Mouse (Mus musculus): ENCODE measurements around the gene Cend1. TPM values are rescaled to one million over a fixed set of nuclear protein-coding genes. Genes with fewer than 3 reads are reported as not detected.

Gene Cend1
- 21.3 and 25.1 TPM in 2 replicates for polyA plus RNA-seq (2014; fragmentation: Nextera tagmentation; extraction: Ambion mirVana)

DNA sequence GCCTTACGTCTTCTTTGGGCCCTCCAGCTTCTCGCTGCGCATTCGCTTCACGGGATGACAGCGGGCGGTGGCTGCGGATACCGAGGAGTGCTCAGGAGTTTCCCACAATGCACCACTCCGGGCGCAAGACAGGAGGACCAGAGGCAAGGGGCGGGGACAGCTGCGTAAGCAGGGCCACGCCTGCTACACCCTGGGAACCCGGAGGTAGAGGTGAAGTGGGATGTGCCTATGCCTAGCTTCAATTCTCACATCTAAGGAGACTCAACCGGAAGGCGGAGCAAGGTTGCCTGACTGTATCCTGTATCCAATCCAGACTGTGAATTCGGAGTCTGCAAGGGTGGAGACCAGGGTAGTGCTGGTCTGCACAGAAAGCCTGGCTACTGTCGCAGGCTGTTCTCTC lies at the start of gene Cend1:
TSS of gene Cend1 (minus strand) at position 182 of the 400 bp plus-strand sequence.
- DNase-seq (ENCODE audit: low spot score) (peak; percentile 91), ATAC-seq (peak; percentile 87)
- Histone ChIP-seq H3K36me3 (ENCODE audit: control insufficient read depth, insufficient read depth, low read length) (peaks cover 48% of the 10 kb centered on the region), H3K27me3 (replicated peaks; ENCODE audit: control insufficient read depth, insufficient read depth, low read length) (no peaks in the 10 kb centered on the region), H3K4me2 (ENCODE audit: low read length) (peak within 1 kb of the TSS; percentile 85), H3K4me3 (ENCODE audit: low read depth, low read length) (peak within 1 kb of the TSS; percentile 48), H3K9ac (ENCODE audit: low read length) (peak within 1 kb of the TSS; percentile 79), H3K27ac (ENCODE audit: low read depth, low read length) (peak within 1 kb of the TSS; percentile 55; the same call in 1 of the 2 replicates), H3K9me3 (replicated peaks; ENCODE audit: control insufficient read depth, low read length) (no peaks in the 10 kb centered on the region), H3K4me1 (ENCODE audit: control insufficient read depth, insufficient read depth, low read length) (peaks cover 13% of the 10 kb centered on the region)
- WGBS, result 1% methylated on average over 19 of the region's 19 CpGs

DNA sequence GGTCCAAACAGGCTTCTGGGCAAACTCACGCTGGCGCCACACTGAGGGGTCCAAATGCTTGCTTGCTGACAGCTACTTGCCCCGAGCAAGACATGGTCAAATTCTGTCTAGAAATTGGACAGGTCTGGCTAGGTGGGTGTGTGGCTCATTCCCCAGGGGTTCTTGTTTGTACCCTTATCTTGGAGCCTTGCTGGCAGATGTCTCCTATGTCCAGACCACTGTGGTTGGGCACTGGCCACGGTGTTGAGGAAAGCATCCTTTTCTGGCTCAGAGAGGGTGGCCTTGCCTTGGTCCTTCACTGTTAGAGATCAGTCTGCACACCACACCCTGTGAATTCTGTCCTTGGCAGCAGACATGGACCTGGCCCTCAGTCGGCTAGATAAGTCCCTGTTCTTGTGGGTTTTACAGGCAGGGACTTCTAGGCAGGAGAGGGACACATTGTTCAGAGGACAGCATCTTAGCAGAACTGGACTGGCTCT lies 49.0 kb upstream of the Cend1 start:
- H3K4me1 ChIP-seq (ENCODE audit: control insufficient read depth, insufficient read depth, low read length), result peaks cover 19% of the 10 kb centered on the region
- H3K9me3 ChIP-seq (replicated peaks; ENCODE audit: control insufficient read depth, low read length), result no peaks in the 10 kb centered on the region
- no peak overlapping the region for H3K4me2 ChIP-seq (ENCODE audit: low read length)
- H3K36me3 ChIP-seq (ENCODE audit: control insufficient read depth, insufficient read depth, low read length), result no peaks in the 10 kb centered on the region
- no peaks in the 10 kb centered on the region for H3K27me3 ChIP-seq (replicated peaks; ENCODE audit: control insufficient read depth, insufficient read depth, low read length)
- DNase-seq (ENCODE audit: low spot score) (no peak), ATAC-seq (no peak)
- no peak overlapping the region for H3K27ac ChIP-seq (ENCODE audit: low read depth, low read length)
- H3K9ac ChIP-seq (ENCODE audit: low read length), result no peak overlapping the region
- H3K4me3 ChIP-seq (ENCODE audit: low read depth, low read length), result no peak overlapping the region
- WGBS, result 84% methylated on average over 5 of the region's 5 CpGs

DNA sequence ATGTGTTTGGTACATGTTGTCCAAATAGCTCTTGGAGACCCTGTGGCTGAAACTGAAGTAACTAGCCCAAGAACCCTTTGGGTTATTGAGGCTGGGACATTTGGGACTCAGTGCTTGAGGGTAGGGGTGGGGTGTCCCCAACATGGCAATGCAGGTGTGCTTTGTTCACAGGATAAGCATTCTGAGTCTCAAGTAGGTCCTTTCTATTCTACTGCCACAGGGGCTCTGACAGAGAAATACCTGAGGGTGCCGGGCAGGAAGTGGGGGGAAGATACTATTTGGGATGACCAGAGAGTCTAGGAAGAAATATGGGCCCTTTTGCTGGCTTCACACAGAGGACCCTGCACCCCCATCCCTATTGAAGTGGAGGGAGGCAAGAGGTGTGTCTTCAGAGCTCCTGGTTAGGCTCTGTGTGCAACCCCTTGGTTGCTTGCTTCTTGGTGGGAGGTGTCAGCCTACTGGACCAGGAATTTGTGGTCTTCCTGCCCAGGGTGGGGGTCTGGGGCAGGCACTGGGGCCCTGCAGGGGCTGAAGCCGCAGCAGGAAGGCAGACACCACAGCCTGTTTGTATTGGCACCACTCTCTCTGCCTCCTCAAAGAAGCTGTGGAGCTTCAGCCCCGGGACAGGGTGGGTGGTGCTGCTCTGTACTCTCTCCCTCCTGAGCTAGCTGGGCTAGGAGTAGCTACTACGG lies 48.4 kb upstream of the Cend1 start:
- Histone ChIP-seq H3K4me3 (ENCODE audit: low read depth, low read length) (no peak overlapping the region), H3K4me1 (ENCODE audit: control insufficient read depth, insufficient read depth, low read length) (peaks cover 19% of the 10 kb centered on the region), H3K9ac (ENCODE audit: low read length) (no peak overlapping the region), H3K27ac (ENCODE audit: low read depth, low read length) (no peak overlapping the region), H3K9me3 (replicated peaks; ENCODE audit: control insufficient read depth, low read length) (no peaks in the 10 kb centered on the region), H3K36me3 (ENCODE audit: control insufficient read depth, insufficient read depth, low read length) (peaks cover 3% of the 10 kb centered on the region), H3K27me3 (replicated peaks; ENCODE audit: control insufficient read depth, insufficient read depth, low read length) (no peaks in the 10 kb centered on the region), H3K4me2 (ENCODE audit: low read length) (no peak overlapping the region)
- ATAC-seq, result no peak
- WGBS, result 78% methylated on average over 4 of the region's 4 CpGs
- no peak for DNase-seq (ENCODE audit: low spot score)

DNA sequence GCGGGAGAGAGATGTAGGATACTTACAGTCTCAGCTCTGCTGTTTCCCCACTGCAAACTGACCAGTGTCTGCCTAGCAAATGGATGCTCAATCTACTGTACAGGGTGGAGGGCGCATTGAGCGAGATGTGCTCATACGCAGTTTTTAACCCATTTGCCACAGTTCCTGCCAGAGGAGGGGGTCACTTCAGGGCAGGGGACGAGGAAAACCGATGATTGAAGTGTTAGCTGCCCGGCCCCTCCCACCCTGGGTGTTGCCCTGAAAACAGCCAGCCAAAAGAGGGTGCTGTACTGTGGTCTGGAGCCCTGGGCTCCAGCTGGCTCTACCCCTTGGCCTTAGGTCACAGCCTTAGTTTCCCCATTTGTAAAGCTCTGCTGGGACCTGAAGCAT lies 47.7 kb upstream of the Cend1 start:
- H3K9ac ChIP-seq (ENCODE audit: low read length), result no peak overlapping the region
- DNase-seq (ENCODE audit: low spot score) (no peak), ATAC-seq (no peak)
- no peak overlapping the region for H3K4me3 ChIP-seq (ENCODE audit: low read depth, low read length)
- H3K4me2 ChIP-seq (ENCODE audit: low read length), result no peak overlapping the region
- H3K27ac ChIP-seq (ENCODE audit: low read depth, low read length), result 0 out of 2 replicates have a peak overlapping the region, but pooled peaks have one; percentile 14
- H3K27me3 ChIP-seq (replicated peaks; ENCODE audit: control insufficient read depth, insufficient read depth, low read length), result no peaks in the 10 kb centered on the region
- H3K9me3 ChIP-seq (replicated peaks; ENCODE audit: control insufficient read depth, low read length), result no peaks in the 10 kb centered on the region
- H3K4me1 ChIP-seq (ENCODE audit: control insufficient read depth, insufficient read depth, low read length), result peaks cover 17% of the 10 kb centered on the region
- 24% methylated on average over 7 of the region's 7 CpGs for WGBS
- peaks cover 10% of the 10 kb centered on the region for H3K36me3 ChIP-seq (ENCODE audit: control insufficient read depth, insufficient read depth, low read length)

DNA sequence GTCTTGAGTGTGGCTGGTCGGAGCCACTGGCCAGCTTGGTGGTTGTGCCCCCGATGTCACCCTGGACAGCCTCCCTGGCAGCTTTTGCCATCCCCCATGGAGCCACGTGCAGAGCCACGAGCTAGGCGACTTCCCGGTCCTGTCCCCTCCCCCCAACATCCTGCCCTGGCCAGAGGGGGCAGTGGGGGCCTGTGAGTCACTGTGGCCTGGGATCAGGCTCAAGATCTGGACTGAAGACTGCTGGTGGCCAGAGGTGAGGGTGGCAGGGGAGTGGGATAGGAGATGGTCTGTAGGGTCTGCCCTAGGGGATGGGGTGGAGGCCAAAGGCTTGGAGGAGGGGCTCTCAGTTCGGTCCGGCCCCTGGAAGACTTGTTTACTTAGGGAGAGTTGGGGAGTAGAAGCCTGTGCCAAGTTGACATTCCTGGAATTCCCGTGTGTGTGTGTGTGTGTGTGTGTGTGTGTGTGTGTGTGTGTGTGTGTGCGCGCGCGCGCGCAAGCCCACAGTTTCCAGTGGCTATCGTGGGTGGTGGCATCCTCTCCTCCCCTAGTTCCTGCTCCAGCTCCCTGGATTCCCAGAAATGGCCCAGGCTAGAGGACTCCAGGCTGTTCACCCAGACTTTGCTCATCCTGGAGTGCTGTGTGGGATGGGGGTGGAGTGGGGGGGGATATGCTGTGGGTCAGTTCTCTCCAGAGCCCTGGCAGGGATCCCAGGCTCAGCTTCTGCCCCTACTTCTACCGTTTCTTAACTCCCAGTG lies 47.1 kb upstream of the Cend1 start:
- Histone ChIP-seq H3K9ac (ENCODE audit: low read length) (no peak overlapping the region), H3K4me1 (ENCODE audit: control insufficient read depth, insufficient read depth, low read length) (peaks cover 14% of the 10 kb centered on the region), H3K4me3 (ENCODE audit: low read depth, low read length) (peak overlapping the region; percentile 67; the same call in 1 of the 2 replicates), H3K36me3 (ENCODE audit: control insufficient read depth, insufficient read depth, low read length) (peaks cover 14% of the 10 kb centered on the region), H3K9me3 (replicated peaks; ENCODE audit: control insufficient read depth, low read length) (no peaks in the 10 kb centered on the region), H3K27ac (ENCODE audit: low read depth, low read length) (0 out of 2 replicates have a peak overlapping the region, but pooled peaks have one; percentile 14), H3K27me3 (replicated peaks; ENCODE audit: control insufficient read depth, insufficient read depth, low read length) (no peaks in the 10 kb centered on the region), H3K4me2 (ENCODE audit: low read length) (peak overlapping the region; percentile 88)
- 2% methylated on average over 11 of the region's 17 CpGs for WGBS
- ATAC-seq (no peak), DNase-seq (ENCODE audit: low spot score) (peak; percentile 38)

DNA sequence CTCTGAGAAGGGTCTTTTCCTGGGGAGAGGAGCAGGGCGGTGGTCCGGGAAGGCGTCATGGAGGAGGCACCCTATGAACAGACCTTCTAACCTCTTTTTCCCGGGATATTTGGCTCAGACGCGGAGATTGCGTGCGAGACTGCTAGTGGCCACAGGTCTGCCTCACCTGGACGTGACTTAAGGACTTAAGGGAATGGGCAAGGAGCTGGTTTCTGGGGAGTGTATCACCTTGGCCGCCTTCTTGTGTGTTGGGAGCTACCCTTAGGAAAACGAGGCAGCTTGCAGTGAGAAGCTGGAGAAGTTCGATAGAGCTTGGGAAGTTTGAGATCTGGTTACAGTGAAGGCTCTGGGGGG lies 46.5 kb upstream of the Cend1 start:
- H3K4me3 ChIP-seq (ENCODE audit: low read depth, low read length), result peak overlapping the region; percentile 67
- H3K27ac ChIP-seq (ENCODE audit: low read depth, low read length), result no peak overlapping the region
- H3K4me1 ChIP-seq (ENCODE audit: control insufficient read depth, insufficient read depth, low read length), result peaks cover 8% of the 10 kb centered on the region
- H3K9ac ChIP-seq (ENCODE audit: low read length), result peak overlapping the region; percentile 87
- DNase-seq (ENCODE audit: low spot score) (no peak), ATAC-seq (no peak)
- no peaks in the 10 kb centered on the region for H3K9me3 ChIP-seq (replicated peaks; ENCODE audit: control insufficient read depth, low read length)
- peaks cover 20% of the 10 kb centered on the region for H3K36me3 ChIP-seq (ENCODE audit: control insufficient read depth, insufficient read depth, low read length)
- peak overlapping the region; percentile 88 for H3K4me2 ChIP-seq (ENCODE audit: low read length)
- 2% methylated on average over 12 of the region's 12 CpGs for WGBS
- no peaks in the 10 kb centered on the region for H3K27me3 ChIP-seq (replicated peaks; ENCODE audit: control insufficient read depth, insufficient read depth, low read length)

DNA sequence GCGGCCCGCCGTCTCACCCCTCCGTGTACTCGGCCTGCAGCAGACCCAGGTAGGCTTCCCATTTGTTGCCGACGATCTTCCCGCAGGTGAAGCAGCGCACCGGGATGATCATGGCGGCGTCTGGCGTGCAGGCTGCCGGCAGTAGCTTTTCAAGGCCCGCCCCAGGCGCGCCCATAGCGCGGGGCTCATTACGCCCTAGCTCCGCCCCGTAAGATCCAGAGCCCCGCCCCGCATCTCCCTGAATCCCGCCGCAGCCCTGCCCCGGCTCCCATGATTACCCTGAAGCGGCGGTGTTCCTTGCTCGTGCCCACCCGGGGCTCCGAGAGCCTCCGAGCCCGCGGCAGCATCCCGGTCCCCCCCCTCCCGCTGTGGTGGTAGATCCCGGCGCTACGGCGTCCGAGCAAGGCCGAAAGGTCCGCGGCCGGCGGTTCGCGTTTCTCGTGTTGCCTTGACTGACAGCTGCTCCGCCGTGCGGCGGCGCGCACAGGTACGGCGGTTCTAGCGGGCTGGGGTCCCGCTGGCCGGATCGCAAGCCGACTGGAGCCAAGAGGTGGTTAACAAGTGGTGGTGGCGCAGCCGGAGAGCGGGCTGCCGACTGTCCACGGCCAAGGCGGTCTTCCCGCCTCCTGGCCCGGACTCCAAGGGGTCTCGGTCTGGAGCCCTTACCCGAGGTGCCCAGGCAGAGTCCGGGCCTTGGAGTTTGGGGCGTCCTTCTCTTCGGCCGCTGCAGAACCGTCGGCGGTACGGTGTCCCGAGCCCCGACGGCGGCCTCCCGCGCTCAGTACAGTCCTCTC lies 45.9 kb upstream of the Cend1 start, which contains the start of the genes Polr2l and Tspan4:
TSS of gene Polr2l (minus strand) at position 122 of the 794 bp plus-strand sequence.
TSS of gene Tspan4 (plus strand) at position 230 of the 794 bp plus-strand sequence.
- Histone ChIP-seq H3K9me3 (replicated peaks; ENCODE audit: control insufficient read depth, low read length) (no peaks in the 10 kb centered on the region), H3K4me2 (ENCODE audit: low read length) (peak within 1 kb of the TSS; percentile 88), H3K9ac (ENCODE audit: low read length) (peak within 1 kb of the TSS; percentile 87), H3K4me1 (ENCODE audit: control insufficient read depth, insufficient read depth, low read length) (peaks cover 8% of the 10 kb centered on the region), H3K4me3 (ENCODE audit: low read depth, low read length) (peak within 1 kb of the TSS; percentile 67), H3K27ac (ENCODE audit: low read depth, low read length) (peak within 1 kb of the TSS; percentile 83), H3K27me3 (replicated peaks; ENCODE audit: control insufficient read depth, insufficient read depth, low read length) (no peaks in the 10 kb centered on the region), H3K36me3 (ENCODE audit: control insufficient read depth, insufficient read depth, low read length) (peaks cover 25% of the 10 kb centered on the region)
- 1% methylated on average over 86 of the region's 87 CpGs for WGBS
- DNase-seq (ENCODE audit: low spot score), result peak; percentile 91
- ATAC-seq, result peak; percentile 90

DNA sequence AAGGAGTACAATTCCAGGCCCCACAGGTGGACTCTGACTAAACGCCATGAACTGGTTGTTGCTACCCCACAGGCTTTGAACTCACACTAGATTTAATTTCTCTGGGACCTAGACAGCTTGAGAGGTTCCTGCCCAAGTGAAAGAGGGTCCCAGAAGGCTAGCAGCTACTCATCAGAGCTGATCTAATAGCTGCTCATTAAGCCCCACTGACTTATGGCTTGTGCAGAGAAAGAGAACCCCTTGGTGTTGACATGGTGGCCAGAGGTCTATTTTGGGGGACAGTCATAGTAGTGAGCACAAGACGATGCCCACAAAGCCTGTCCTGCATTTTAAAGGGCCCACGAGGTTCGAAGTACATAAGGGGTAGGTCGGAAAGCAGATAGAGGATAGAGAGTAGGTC lies 44.9 kb upstream of the Cend1 start:
- WGBS, result 7% methylated on average over 5 of the region's 5 CpGs
- Histone ChIP-seq H3K4me2 (ENCODE audit: low read length) (peak overlapping the region; percentile 88), H3K27me3 (replicated peaks; ENCODE audit: control insufficient read depth, insufficient read depth, low read length) (no peaks in the 10 kb centered on the region)

More for the DNA sequence above, 44.9 kb upstream of the Cend1 start:
- H3K9me3 ChIP-seq (replicated peaks; ENCODE audit: control insufficient read depth, low read length), result no peaks in the 10 kb centered on the region
- H3K4me3 ChIP-seq (ENCODE audit: low read depth, low read length), result peak overlapping the region; percentile 67
- peaks cover 31% of the 10 kb centered on the region for H3K36me3 ChIP-seq (ENCODE audit: control insufficient read depth, insufficient read depth, low read length)
- peaks cover 13% of the 10 kb centered on the region for H3K4me1 ChIP-seq (ENCODE audit: control insufficient read depth, insufficient read depth, low read length)
- no peak for DNase-seq (ENCODE audit: low spot score)
- no peak overlapping the region for H3K27ac ChIP-seq (ENCODE audit: low read depth, low read length)
- ATAC-seq, result no peak
- peak overlapping the region; percentile 87 for H3K9ac ChIP-seq (ENCODE audit: low read length)

Measured in forebrain, embryonic 14.5 days (tissue).